Mouse (Mus musculus) ES-E14 (cell line): ENCODE data around the gene Itgb4.

ENCODE experiments used
- HCFC1 ChIP-seq: IDR thresholded peaks from 2 replicates; pipeline ENCODE4 v1.6.1; 2012; ENCODE audit warnings: low read length, inconsistent platforms, borderline replicate concordance; ENCODE audit not compliant: insufficient read depth
- ZC3H11A ChIP-seq: IDR thresholded peaks from 2 replicates; pipeline ENCODE4 v1.6.1; 2012; ENCODE audit warnings: low read depth, mild to moderate bottlenecking, inconsistent platforms, low read length, borderline replicate concordance
- ZNF384 ChIP-seq: IDR thresholded peaks from 2 replicates; pipeline ENCODE4 v1.6.1; 2012; ENCODE audit warnings: low read depth, low read length, inconsistent platforms

DNA sequence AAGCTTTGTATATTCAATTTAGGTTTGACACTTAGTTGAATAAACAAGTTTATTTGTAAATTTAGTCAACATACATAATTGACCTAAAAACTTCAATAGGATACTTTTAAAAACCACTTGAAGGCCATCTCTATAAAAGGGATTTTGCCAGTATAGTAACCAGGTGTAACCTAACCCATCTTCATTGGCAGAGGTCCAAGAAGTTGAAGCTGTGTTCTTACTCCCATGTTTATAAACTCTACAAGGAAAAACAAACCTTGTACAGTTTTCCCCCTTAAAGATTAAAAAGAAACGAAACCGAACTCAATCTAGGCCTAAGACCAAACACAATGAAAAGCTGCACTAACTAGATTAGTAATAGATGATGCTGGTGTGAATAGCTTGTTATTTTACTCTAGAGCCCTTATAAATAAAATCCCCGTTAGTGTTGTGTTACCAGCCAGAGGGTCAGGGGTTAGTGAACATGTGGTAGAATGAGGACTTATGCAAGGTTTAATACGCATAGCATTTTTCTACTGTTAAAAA lies 47.8 kb downstream of the Itgb4 start:
- TF ChIP-seq ZNF384 (no peak), HCFC1 (no peak), ZC3H11A (no peak)
